Mouse (Mus musculus) hindbrain, embryonic 11.5 days (tissue): ENCODE measurements around the gene Wnk1. TPM values are rescaled to one million over a fixed set of nuclear protein-coding genes. Genes with fewer than 3 reads are reported as not detected.
A peak's percentile ranks its signal among the peaks of the same experiment; 100 is the strongest.

Source experiments
- ATAC-seq: fragments of 200-750 bp; cut with Nextera tagmentation; 2 replicates; pipeline ENCODE4 v1.8.0; 2017; ENCODE audit warnings: mild to moderate bottlenecking, moderate TSS enrichment, moderate library complexity; ENCODE audit not compliant: low FRiP score
- DNase-seq: peaks from one replicate; pipeline ENCODE4 v3.0.0-alpha.2; 2015; ENCODE audit warnings: low spot score
- H3K27ac ChIP-seq: fragments of 300-500 bp; sonication (generic); 2 replicates; pipeline ENCODE4 v1.5.1; 2014; ENCODE audit warnings: mild to moderate bottlenecking, low read depth, low read length
- H3K27me3 ChIP-seq: fragments of 300-500 bp; sonication (generic); 2 replicates; pipeline ENCODE4 v1.6.1; 2014; ENCODE audit warnings: mild to moderate bottlenecking, low read length, moderate library complexity, mixed read lengths; ENCODE audit not compliant: control insufficient read depth, insufficient read depth
- H3K36me3 ChIP-seq: fragments of 300-500 bp; sonication (generic); 2 replicates; pipeline ENCODE4 v1.6.1; 2014; ENCODE audit warnings: mild to moderate bottlenecking, low read length, moderate library complexity, mixed read lengths; ENCODE audit not compliant: control insufficient read depth, insufficient read depth
- H3K4me1 ChIP-seq: fragments of 300-500 bp; sonication (generic); replicated peaks from 2 replicates; pipeline ENCODE4 v1.6.1; 2014; ENCODE audit warnings: low read length, mixed read lengths; ENCODE audit not compliant: control insufficient read depth, insufficient read depth
- H3K4me2 ChIP-seq: fragments of 300-500 bp; sonication (generic); replicated peaks from 2 replicates; pipeline ENCODE4 v1.6.1; 2014; ENCODE audit warnings: mild to moderate bottlenecking, low read depth, low read length
- H3K4me3 ChIP-seq: fragments of 300-500 bp; sonication (generic); 2 replicates; pipeline ENCODE4 v1.5.1; 2014; ENCODE audit warnings: low read depth, low read length
- H3K9ac ChIP-seq: fragments of 300-500 bp; sonication (generic); 2 replicates; pipeline ENCODE4 v1.6.1; 2014; ENCODE audit warnings: low read depth, low read length
- H3K9me3 ChIP-seq: fragments of 300-500 bp; sonication (generic); 2 replicates; pipeline ENCODE4 v1.6.1; 2016; ENCODE audit warnings: low read length; ENCODE audit not compliant: control insufficient read depth
- WGBS: fragments of 180-500 bp; shearing (Covaris S2); extraction: QIAGEN DNeasy Blood & Tissue Kit; methylation state at CpG from one replicate; pipeline ENCODE4 v1.1.7; 2014; 5-methylcytosine and 5-hydroxymethylcytosine counted together
- microRNA counts: library from miRNA; unstranded; fragments of <30 nt; microRNA quantifications from one replicate; lab custom pipeline; 2015
- polyA plus RNA-seq: library from polyadenylated mRNA; unstranded; fragments of >200 nt; fragmentation: Nextera tagmentation; extraction: Ambion mirVana; gene quantifications from 2 replicates; pipeline ENCODE4 v1.2.1, GENCODE M21; 2014

Wnk1 gene
- polyA plus RNA-seq, 1 experiment from 2014 or later = 91.7 TPM

DNA sequence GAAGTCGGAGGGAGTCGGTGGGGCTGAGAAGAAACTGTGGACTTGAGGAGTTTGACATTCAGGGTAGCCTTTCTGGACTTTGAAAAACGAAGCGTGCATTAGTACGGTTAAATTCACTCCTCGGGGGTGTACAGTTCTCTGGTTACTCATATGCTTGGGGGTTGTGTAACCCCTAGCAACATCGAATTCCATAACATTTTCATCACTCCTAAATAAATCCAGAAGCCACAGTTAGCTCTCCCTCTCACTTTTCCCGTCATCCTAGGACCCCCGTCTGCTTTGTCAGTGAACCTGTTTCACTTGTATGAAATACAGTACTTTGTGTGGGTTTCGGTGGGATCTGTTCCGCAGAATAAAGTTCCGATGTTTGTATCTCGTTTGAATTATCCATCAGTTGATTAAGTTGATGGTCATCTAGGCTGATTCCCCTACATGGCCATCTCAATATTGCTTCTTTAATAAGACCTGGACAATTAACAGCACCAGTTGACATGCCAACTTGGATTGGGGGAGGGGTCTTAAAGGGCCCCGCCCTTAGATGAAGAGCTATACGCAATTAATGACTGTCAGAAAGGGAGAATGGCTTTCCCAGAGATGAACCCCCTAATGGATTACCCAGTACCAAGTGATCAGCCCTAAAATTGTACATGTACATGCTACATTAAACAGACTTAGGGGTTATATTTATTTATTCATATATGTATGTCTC is 135.2 kb downstream of the Wnk1 start:
- peak; percentile 30 for DNase-seq
- Histone ChIP-seq H3K27ac (peak overlapping the region; percentile 83; the same call in 1 of the 2 replicates), H3K27me3 (no peaks in the 10 kb centered on the region), H3K9ac (peak overlapping the region; percentile 87), H3K36me3 (no peaks in the 10 kb centered on the region), H3K9me3 (no peaks in the 10 kb centered on the region), H3K4me1 (no peaks in the 10 kb centered on the region), H3K4me2 (peak overlapping the region; percentile 69), H3K4me3 (peak overlapping the region; percentile 70)
- peak; percentile 28; the same call in 1 of the 2 replicates for ATAC-seq
- WGBS = 22% methylated on average over 15 of the region's 15 CpGs

DNA sequence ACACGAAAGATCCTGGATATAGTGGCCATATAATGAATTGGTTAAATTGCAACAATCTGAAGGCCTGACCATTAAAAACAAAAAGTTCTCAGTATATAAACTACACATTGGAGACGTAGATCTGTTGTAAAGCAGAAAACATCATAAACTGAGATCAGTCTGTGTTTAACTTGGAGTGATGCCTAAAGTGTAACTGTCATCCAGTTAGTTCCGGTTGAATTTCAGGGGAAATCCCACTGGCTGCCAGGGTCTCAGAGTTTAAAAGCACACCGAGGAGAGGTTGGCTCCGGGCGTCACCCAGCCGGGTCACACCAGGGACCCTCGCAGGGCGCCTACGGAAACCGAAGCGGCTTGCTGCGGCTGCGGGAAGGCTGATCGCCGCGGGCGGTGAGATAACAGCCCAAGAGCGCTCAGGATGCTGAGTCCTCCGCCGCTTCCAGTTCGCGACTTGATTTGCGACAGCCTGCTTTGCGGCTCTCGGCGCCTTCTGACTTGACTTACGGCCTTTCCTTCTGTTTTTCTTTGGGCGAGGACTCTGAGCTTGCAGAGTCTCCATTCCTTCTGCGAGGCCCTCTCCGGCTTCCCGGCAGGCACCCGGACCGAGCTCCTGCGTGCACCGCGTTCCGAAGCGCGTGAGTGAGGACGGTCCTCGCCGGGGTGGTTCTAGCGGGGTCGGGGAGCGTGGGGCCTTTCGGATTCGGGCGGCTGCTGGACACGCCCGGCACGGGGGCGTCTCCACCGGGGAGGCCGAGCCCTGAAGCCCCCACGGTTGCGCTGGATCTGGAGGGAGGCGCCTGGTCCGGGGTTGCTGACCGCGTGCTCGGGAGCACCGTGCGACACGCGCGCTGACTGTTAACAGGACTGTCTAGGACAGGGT is 136.0 kb downstream of the Wnk1 start, which contains the start of gene Rad52:
Rad52 (plus strand) TSS at position 495 of the 877 bp plus-strand sequence.
- H3K9ac ChIP-seq = peak within 1 kb of the TSS; percentile 87
- ATAC-seq = peak; percentile 93
- peak within 1 kb of the TSS; percentile 69 for H3K4me2 ChIP-seq
- peak within 1 kb of the TSS; percentile 70 for H3K4me3 ChIP-seq
- DNase-seq = peak; percentile 91
- no peaks in the 10 kb centered on the region for H3K9me3 ChIP-seq
- no peaks in the 10 kb centered on the region for H3K27me3 ChIP-seq
- no peaks in the 10 kb centered on the region for H3K36me3 ChIP-seq
- H3K4me1 ChIP-seq = no peaks in the 10 kb centered on the region
- H3K27ac ChIP-seq = peak within 1 kb of the TSS; percentile 83
- 1% methylated on average over 63 of the region's 67 CpGs for WGBS

DNA sequence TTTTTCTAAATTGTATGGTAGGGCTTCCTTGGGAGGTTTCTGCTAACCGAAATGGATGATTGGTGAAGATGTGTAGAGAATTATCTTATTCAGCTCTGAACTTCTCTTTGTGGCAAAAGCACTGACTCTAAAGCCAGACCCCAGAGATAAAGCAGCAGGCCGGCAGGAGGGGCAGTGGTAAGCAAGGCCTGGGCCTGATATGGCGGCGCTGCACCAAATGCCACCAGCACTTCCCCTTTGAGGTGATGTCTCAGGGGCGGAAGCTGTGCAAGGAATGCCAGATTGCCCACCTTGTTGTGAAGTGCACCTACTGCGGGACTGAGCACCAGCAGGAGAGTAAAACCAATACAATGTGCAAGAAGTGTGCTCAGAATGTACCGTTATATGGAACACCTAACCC is 145.8 kb downstream of the Wnk1 start:
- Histone ChIP-seq H3K27ac (no peak overlapping the region), H3K4me1 (no peaks in the 10 kb centered on the region), H3K36me3 (no peaks in the 10 kb centered on the region), H3K4me2 (no peak overlapping the region), H3K27me3 (no peaks in the 10 kb centered on the region), H3K9ac (no peak overlapping the region), H3K9me3 (no peaks in the 10 kb centered on the region), H3K4me3 (no peak overlapping the region)
- no peak for DNase-seq
- ATAC-seq = no peak
- WGBS = 80% methylated on average over 7 of the region's 7 CpGs

DNA sequence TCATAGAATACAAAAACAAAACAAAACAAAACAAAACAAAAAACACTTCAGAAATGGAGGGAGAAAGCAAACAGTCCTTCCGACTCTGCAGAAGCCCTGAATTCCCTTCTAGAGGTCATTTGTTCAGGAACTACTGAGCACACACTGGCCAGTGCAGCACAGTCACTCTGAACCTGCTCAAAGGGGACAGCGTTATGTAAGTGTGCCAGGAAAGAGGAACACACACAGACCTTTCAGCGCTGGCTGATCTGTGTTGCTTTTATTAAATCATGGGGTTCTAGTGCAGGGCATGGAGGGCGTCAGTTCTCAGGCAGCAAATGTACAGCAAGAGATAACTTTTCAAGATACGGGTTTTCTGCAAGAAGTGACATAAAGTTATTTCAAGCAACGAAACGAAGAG is 155.3 kb downstream of the Wnk1 start:
- Histone ChIP-seq H3K4me2 (no peak overlapping the region), H3K36me3 (no peaks in the 10 kb centered on the region), H3K27me3 (no peaks in the 10 kb centered on the region), H3K27ac (no peak overlapping the region), H3K9ac (no peak overlapping the region), H3K4me1 (no peaks in the 10 kb centered on the region), H3K9me3 (no peaks in the 10 kb centered on the region), H3K4me3 (no peak overlapping the region)
- DNase-seq = no peak
- ATAC-seq = no peak
- 82% methylated on average over 7 of the region's 7 CpGs for WGBS

MicroRNAs encoded within 50 kb of the gene (microRNA counts, 519-probe panel; counts per million panel counts)
- microRNA mmu-miR-706 (lab: Ali Mortazavi, UCI) = not detected

Other genes with a start within 250 kb of the Wnk1 start
- 30.0 and 44.0 TPM in 2 replicates for gene Erc1, start 190.5 kb downstream of the Wnk1 start, polyA plus RNA-seq
- 24.0 and 28.5 TPM in 2 replicates for gene Rad52, start 136.0 kb downstream of the Wnk1 start, polyA plus RNA-seq
- not detected in 2 replicates for gene Ninj2, start 54.7 kb upstream of the Wnk1 start, polyA plus RNA-seq